Mouse (Mus musculus): Measurements from ENCODE around the gene Gins2. TPM values are rescaled to one million over a fixed set of nuclear protein-coding genes. Genes with fewer than 3 reads are reported as not detected.

The Gins2 gene
- total and polyA plus RNA-seq, 3 experiments: 39.6 to 150 (median 49.3) TPM

DNA sequence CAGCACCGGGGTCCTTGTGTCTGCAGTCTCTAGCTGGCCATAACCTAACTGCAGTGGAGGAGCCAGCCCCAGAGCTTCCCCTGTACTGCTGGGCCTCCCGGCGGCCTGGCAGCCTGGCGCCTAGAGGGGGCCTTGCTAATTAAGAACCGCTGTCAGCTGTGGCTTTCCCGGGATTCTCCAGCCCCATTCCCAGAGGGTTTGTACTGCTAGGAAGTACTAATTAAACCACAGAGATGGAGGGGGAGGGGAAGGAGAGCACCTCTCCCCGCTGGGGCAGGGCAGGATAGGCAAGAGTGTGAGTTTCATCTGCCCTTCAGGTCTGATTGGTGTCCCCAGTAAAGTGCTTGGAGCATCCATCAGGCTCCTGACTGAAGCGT, 25.8 kb downstream of the Gins2 start:
- no peak for DNase-seq (ENCODE audit: low read depth, low spot score)
- Histone ChIP-seq H3K9me3 (replicated peaks; ENCODE audit: insufficient read depth, low read length) (no peaks in the 10 kb centered on the region), H3K36me3 (ENCODE audit: control insufficient read depth in 1 of 2, insufficient read depth in 2 of 2, low read length in 2 of 2) (peaks cover 11 to 26% of the 10 kb centered on the region in 2 experiments; a peak in 3 of 4 replicates), H3K4me3 (ENCODE audit: control insufficient read depth in 1 of 2, insufficient read depth in 1 of 2, low read depth in 2 of 2, low read length in 2 of 2) (no peak overlapping the region), H3K79me2 (ENCODE audit: control insufficient read depth, insufficient read depth, low read length, poor library complexity) (peaks cover 21% of the 10 kb centered on the region), H3K27me3 (ENCODE audit: control insufficient read depth in 1 of 2, insufficient read depth in 2 of 2, low read length in 2 of 2) (no peaks in the 10 kb centered on the region), H3K4me1 (ENCODE audit: control insufficient read depth in 1 of 2, insufficient read depth in 2 of 2, low read length in 2 of 2) (peaks cover 3 to 33% of the 10 kb centered on the region in 2 experiments; a peak in 3 of 4 replicates), H3K27ac (ENCODE audit: control insufficient read depth, low read depth, low read length) (peak overlapping the region; percentile 18), H3K9ac (ENCODE audit: control insufficient read depth, low read depth, low read length, poor library complexity, severe bottlenecking) (no peak overlapping the region)
- no peak for TF ChIP-seq JUND (IDR thresholded peaks at IDR 0.05; ENCODE audit: low read depth, low read length)
- TF ChIP-seq ETS1 (IDR thresholded peaks at IDR 0.05; ENCODE audit: low read depth, low read length): no peak
- TF ChIP-seq UBTF (IDR thresholded peaks at IDR 0.05; ENCODE audit: borderline replicate concordance, insufficient read depth, low read depth, low read length): no peak
- no peak for TF ChIP-seq TCF12 (IDR thresholded peaks at IDR 0.05; ENCODE audit: low read depth, low read length)
- no peak for TF ChIP-seq NELFE (IDR thresholded peaks at IDR 0.05; ENCODE audit: low read depth, low read length)
- TF ChIP-seq POLR2AphosphoS5 (IDR thresholded peaks at IDR 0.05; ENCODE audit: borderline replicate concordance, low read depth, low read length): no peak
- no peak for TF ChIP-seq EP300 (IDR thresholded peaks at IDR 0.05; ENCODE audit: low read depth in 1 of 2, low read length in 2 of 2)
- TF ChIP-seq BHLHE40 (IDR thresholded peaks at IDR 0.05; ENCODE audit: borderline replicate concordance, low read depth, low read length): no peak
- TF ChIP-seq CHD2 (IDR thresholded peaks at IDR 0.05; ENCODE audit: low read length): no peak
- no peak for TF ChIP-seq MAZ (IDR thresholded peaks at IDR 0.05; ENCODE audit: low read depth, low read length)
- no peak for TF ChIP-seq TBP (IDR thresholded peaks at IDR 0.05; ENCODE audit: low read depth, low read length)
- no peak for TF ChIP-seq CHD1 (IDR thresholded peaks at IDR 0.05; ENCODE audit: low read depth, low read length)

- Histone ChIP-seq H3K4me1 (ENCODE audit: control insufficient read depth in 1 of 2, insufficient read depth in 2 of 2, low read length in 2 of 2) (peaks cover 3 to 33% of the 10 kb centered on the region in 2 experiments; a peak in 3 of 4 replicates), H3K27me3 (ENCODE audit: control insufficient read depth in 1 of 2, insufficient read depth in 2 of 2, low read length in 2 of 2) (no peaks in the 10 kb centered on the region), H3K9me3 (replicated peaks; ENCODE audit: insufficient read depth, low read length) (no peaks in the 10 kb centered on the region), H3K36me3 (ENCODE audit: control insufficient read depth in 1 of 2, insufficient read depth in 2 of 2, low read length in 2 of 2) (peaks cover 11 to 26% of the 10 kb centered on the region in 2 experiments; a peak in 3 of 4 replicates), H3K4me3 (ENCODE audit: control insufficient read depth in 1 of 2, insufficient read depth in 1 of 2, low read depth in 2 of 2, low read length in 2 of 2) (no peak overlapping the region), H3K79me2 (ENCODE audit: control insufficient read depth, insufficient read depth, low read length, poor library complexity) (peaks cover 26% of the 10 kb centered on the region), H3K27ac (ENCODE audit: control insufficient read depth, low read depth, low read length) (0 out of 2 replicates have a peak overlapping the region, but pooled peaks have one; percentile 14), H3K9ac (ENCODE audit: control insufficient read depth, low read depth, low read length, poor library complexity, severe bottlenecking) (no peak overlapping the region)
- TF ChIP-seq MYB (IDR thresholded peaks at IDR 0.05; ENCODE audit: low read depth, low read length): no peak
- TF ChIP-seq MXI1 (IDR thresholded peaks at IDR 0.05; ENCODE audit: low read depth, low read length): no peak
- no peak for TF ChIP-seq POLR2AphosphoS5 (IDR thresholded peaks at IDR 0.05; ENCODE audit: borderline replicate concordance, low read depth, low read length)
- TF ChIP-seq USF1 (IDR thresholded peaks at IDR 0.05; ENCODE audit: low read depth, low read length): no peak
- no peak for TF ChIP-seq MAFK (IDR thresholded peaks at IDR 0.05; ENCODE audit: borderline replicate concordance, low read depth, low read length)
- no peak for TF ChIP-seq E2F4 (IDR thresholded peaks at IDR 0.05; ENCODE audit: borderline replicate concordance, low read depth, low read length)
- TF ChIP-seq ZKSCAN1 (IDR thresholded peaks at IDR 0.05; ENCODE audit: low read depth, low read length): no peak
- TF ChIP-seq UBTF (IDR thresholded peaks at IDR 0.05; ENCODE audit: borderline replicate concordance, insufficient read depth, low read depth, low read length): no peak
- TF ChIP-seq RAD21 (IDR thresholded peaks at IDR 0.05; ENCODE audit: low read depth, low read length): no peak
- TF ChIP-seq RCOR1 (IDR thresholded peaks at IDR 0.05; ENCODE audit: low read depth, low read length): no peak
- no peak for TF ChIP-seq MEF2A (IDR thresholded peaks at IDR 0.05; ENCODE audit: extremely low read depth, insufficient replicate concordance, low read depth, low read length, poor library complexity, severe bottlenecking)
- TF ChIP-seq USF2 (IDR thresholded peaks at IDR 0.05; ENCODE audit: borderline replicate concordance in 1 of 2, insufficient read depth in 1 of 2, low read depth in 1 of 2, low read length in 2 of 2): no peak
- no peak for TF ChIP-seq BHLHE40 (IDR thresholded peaks at IDR 0.05; ENCODE audit: borderline replicate concordance, low read depth, low read length)
- DNase-seq (ENCODE audit: low read depth, low spot score): no peak
Observed at GRCm38 (mm10) chr8:120562680-120563347, 26.3 kb downstream of the Gins2 start.
